Mouse (Mus musculus): ENCODE measurements around the gene Vwce.

Vwce gene

DNA sequence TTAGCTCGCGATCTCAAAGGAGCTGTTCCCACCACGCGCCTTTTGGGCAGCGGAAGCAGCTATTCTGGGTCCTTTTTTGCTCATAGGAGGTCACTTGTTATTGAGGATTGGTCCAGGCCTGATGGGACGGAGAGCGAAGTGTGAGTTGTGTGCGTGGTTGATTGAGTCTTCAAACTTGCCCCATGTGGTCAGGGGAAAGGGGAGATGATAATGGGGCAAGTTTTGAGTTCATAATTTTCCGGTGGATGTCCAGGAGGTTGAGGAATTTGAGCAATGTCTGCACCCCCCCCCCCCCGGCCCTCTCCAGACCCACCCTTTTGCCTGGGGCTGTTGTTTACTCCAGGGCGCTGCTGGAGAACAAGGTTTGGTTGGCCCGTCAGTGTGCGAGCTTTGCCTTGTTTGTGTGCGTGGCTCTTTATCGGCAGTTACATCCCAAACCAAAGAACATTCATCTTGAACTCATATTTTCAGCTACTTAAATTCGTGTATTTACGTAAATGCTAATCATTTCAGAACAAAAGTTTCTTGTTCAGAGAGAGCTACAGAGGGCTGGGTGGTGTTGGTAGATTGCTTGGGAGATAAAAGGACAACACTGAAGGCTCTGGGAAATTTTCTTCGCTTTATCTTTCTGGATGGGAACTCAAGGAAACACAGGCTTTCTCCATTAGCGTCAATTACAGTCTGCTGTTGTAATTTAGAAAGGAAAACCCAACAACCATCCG is 28.0 kb upstream of the Vwce start:
- no peak for DNase-seq (ENCODE audit: low read depth, low spot score)
- no peaks in the 10 kb centered on the region for H3K27me3 ChIP-seq (ENCODE audit: control insufficient read depth, insufficient read depth, low read length, poor library complexity, severe bottlenecking)

DNA sequence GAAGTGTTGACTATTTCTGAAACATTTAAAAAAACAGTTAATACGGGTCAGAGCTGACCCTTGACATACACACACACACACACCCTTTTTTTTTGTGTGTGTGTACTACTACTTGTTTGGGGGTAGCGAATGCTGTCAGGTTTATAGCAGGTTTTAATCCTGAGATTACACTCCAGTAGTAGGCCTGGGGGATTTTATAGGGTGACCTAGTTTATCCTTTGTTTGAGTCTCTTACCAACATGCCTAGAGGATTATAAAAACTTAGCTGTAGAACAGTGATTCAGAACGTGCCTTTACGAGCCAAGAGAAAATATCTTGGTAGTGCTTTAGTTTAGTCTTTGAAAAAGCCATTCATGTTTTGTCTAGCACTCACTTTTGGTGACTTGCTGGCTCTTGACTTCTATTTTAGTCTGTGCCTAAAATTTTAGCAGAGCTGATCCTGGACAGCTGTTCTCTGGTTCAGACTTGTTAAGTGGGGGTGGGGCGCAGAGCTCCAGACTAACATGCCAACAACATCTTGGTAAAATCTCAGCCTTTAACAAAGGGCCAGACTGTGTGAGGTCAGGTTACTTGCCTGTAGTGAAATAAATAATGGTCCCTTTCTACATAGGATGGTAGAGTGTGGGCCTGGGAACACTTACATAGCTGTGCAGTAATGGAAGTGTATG is 25.3 kb upstream of the Vwce start:
- no peaks in the 10 kb centered on the region for H3K27me3 ChIP-seq (ENCODE audit: control insufficient read depth, insufficient read depth, low read length, poor library complexity, severe bottlenecking)
- DNase-seq (ENCODE audit: low read depth, low spot score), result no peak
- H3K36me3 ChIP-seq (ENCODE audit: control insufficient read depth, insufficient read depth, low read length, poor library complexity, severe bottlenecking), result peaks cover 32% of the 10 kb centered on the region

More for the DNA sequence above, 28.0 kb upstream of the Vwce start:
- H3K36me3 ChIP-seq (ENCODE audit: control insufficient read depth, insufficient read depth, low read length, poor library complexity, severe bottlenecking), result peaks cover 19% of the 10 kb centered on the region

DNA sequence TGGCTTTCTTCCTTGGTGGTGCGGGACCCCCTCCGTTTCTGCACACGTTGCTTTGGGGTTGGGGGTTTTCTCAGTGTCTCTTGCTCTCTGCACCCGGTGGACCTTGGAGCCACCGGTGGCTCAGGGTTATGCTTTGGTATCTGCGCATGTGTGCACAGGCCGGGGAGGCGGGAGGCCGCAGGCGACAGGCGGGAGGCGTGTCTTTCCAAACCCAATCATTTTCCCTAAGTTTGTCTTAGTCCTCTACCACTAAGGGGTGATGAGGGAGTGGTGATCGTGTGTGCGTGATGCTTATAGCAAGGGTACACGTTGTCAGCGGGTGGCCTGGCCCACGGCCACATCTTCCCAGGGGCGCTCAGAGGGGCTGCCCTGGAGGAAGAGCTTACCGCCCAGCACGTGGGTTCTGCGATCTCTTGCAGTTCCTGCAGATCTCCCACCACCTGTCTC is 882 bp downstream of the Vwce start:
- Histone ChIP-seq H3K36me3 (ENCODE audit: control insufficient read depth, insufficient read depth, low read length, poor library complexity, severe bottlenecking) (no peaks in the 10 kb centered on the region), H3K27me3 (ENCODE audit: control insufficient read depth, insufficient read depth, low read length, poor library complexity, severe bottlenecking) (no peaks in the 10 kb centered on the region)
- DNase-seq (ENCODE audit: low read depth, low spot score), result no peak

- H3K36me3 ChIP-seq (ENCODE audit: control insufficient read depth, insufficient read depth, low read length, poor library complexity, severe bottlenecking), result no peaks in the 10 kb centered on the region
- no peak for DNase-seq (ENCODE audit: low read depth, low spot score)
- peaks cover 2% of the 10 kb centered on the region; the same call in 1 of the 2 replicates for H3K27me3 ChIP-seq (ENCODE audit: control insufficient read depth, insufficient read depth, low read length, poor library complexity, severe bottlenecking)
Measured at GRCm38 (mm10) chr19:10637840-10638239, 3.8 kb downstream of the Vwce start.

DNA sequence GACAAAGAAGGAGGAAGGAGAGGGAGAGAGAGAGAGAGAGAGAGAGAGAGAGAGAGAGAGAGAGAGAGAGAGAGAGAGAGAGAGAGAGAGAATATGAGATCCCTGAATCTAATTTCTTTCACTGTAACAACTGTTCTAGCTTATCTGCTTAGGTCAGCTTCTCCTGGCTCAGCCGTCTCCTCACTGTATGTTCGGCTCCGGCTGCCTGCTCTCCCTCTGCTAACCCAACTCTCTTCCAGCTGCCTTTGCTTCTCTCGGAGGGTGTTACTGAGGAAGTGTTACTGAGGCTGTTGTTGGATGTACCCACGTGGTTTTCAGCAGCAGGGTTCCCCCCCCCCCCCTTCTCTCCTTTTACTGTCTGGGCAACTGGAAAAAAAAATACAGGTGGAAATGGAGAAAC is 6.1 kb downstream of the Vwce start:
- H3K36me3 ChIP-seq (ENCODE audit: control insufficient read depth, insufficient read depth, low read length, poor library complexity, severe bottlenecking), result no peaks in the 10 kb centered on the region
- no peak for DNase-seq (ENCODE audit: low read depth, low spot score)

GRCm38 (mm10) chr19:10640589-10641378 is 6.8 kb downstream of the Vwce start:
- no peak for DNase-seq (ENCODE audit: low read depth, low spot score)
- Histone ChIP-seq H3K27me3 (ENCODE audit: control insufficient read depth, insufficient read depth, low read length, poor library complexity, severe bottlenecking) (peaks cover 2% of the 10 kb centered on the region; the same call in 1 of the 2 replicates), H3K36me3 (ENCODE audit: control insufficient read depth, insufficient read depth, low read length, poor library complexity, severe bottlenecking) (no peaks in the 10 kb centered on the region)

More for the DNA sequence above, 6.1 kb downstream of the Vwce start:
- peaks cover 2% of the 10 kb centered on the region; the same call in 1 of the 2 replicates for H3K27me3 ChIP-seq (ENCODE audit: control insufficient read depth, insufficient read depth, low read length, poor library complexity, severe bottlenecking)

DNA sequence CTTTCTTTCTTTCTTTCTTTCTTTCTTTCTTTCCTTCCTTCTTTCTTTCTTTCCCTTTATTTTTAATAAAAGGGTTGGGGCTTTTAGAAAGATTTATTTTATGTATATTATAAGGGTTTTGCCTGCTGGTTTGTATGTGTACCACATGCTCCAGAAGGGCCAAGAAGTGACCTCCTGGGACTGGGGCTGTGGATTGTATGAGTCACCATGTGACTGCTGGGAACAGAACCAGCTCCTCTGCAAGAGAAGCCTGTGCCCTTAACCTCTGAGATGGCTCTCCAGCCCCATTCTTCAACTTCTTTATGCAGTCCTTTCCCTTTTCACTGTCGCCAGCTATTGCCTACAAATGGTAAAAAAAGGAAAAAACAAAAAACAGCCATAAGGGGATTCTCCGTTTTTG is 11.6 kb downstream of the Vwce start:
- no peak for DNase-seq (ENCODE audit: low read depth, low spot score)
- Histone ChIP-seq H3K36me3 (ENCODE audit: control insufficient read depth, insufficient read depth, low read length, poor library complexity, severe bottlenecking) (no peaks in the 10 kb centered on the region), H3K27me3 (ENCODE audit: control insufficient read depth, insufficient read depth, low read length, poor library complexity, severe bottlenecking) (no peaks in the 10 kb centered on the region; the same call in 1 of the 2 replicates)

GRCm38 (mm10) chr19:10648156-10648555 is 14.1 kb downstream of the Vwce start:
- H3K27me3 ChIP-seq (ENCODE audit: control insufficient read depth, insufficient read depth, low read length, poor library complexity, severe bottlenecking), result no peaks in the 10 kb centered on the region
- DNase-seq (ENCODE audit: low read depth, low spot score), result no peak
- no peaks in the 10 kb centered on the region for H3K36me3 ChIP-seq (ENCODE audit: control insufficient read depth, insufficient read depth, low read length, poor library complexity, severe bottlenecking)

DNA sequence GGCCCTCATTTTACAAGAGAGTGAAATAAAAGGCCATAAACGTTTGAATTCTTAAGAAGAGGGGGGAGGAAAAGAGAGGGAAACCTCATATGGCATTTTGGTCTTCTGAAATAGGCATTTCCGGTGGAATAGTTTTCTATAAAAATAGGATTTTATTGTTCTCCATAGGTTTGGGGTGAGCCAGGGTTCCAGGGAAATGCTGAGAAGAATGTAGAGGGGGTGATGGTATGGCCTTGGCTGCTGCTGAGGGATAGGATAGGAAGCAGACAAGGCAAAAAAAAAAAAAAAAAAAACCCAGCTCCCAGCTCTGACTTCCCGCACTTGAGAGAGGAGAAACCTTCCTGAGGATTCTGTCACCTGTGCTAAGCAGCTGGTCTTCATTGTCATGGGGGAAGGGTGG is 22.0 kb downstream of the Vwce start:
- no peak for DNase-seq (ENCODE audit: low read depth, low spot score)
- Histone ChIP-seq H3K27me3 (ENCODE audit: control insufficient read depth, insufficient read depth, low read length, poor library complexity, severe bottlenecking) (no peaks in the 10 kb centered on the region), H3K36me3 (ENCODE audit: control insufficient read depth, insufficient read depth, low read length, poor library complexity, severe bottlenecking) (no peaks in the 10 kb centered on the region)

DNA sequence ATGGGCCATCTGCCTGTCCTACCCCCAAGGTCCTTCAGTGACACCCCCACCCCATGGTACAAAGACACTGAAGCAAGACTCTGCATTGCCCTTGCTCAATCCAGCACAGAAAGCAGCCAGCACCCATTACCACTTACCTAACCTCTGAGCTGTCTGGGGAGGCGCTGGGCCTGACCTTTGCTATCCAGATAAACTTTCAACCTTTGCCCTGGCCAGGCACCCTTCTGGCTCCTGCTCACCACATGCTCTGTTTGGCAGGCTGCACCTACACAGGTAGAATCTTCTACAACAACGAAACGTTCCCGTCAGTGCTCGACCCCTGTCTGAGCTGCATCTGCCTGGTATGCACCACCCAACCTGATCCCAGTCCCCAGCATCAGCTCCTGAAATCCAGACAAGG is 23.7 kb downstream of the Vwce start:
- H3K27me3 ChIP-seq (ENCODE audit: control insufficient read depth, insufficient read depth, low read length, poor library complexity, severe bottlenecking), result no peaks in the 10 kb centered on the region
- no peak for DNase-seq (ENCODE audit: low read depth, low spot score)

GRCm38 (mm10) chr19:10658406-10658805 is 24.4 kb downstream of the Vwce start:
- DNase-seq (ENCODE audit: low read depth, low spot score), result no peak
- no peaks in the 10 kb centered on the region for H3K36me3 ChIP-seq (ENCODE audit: control insufficient read depth, insufficient read depth, low read length, poor library complexity, severe bottlenecking)
- H3K27me3 ChIP-seq (ENCODE audit: control insufficient read depth, insufficient read depth, low read length, poor library complexity, severe bottlenecking), result no peaks in the 10 kb centered on the region

More for the DNA sequence above, 23.7 kb downstream of the Vwce start:
- H3K36me3 ChIP-seq (ENCODE audit: control insufficient read depth, insufficient read depth, low read length, poor library complexity, severe bottlenecking), result no peaks in the 10 kb centered on the region

DNA sequence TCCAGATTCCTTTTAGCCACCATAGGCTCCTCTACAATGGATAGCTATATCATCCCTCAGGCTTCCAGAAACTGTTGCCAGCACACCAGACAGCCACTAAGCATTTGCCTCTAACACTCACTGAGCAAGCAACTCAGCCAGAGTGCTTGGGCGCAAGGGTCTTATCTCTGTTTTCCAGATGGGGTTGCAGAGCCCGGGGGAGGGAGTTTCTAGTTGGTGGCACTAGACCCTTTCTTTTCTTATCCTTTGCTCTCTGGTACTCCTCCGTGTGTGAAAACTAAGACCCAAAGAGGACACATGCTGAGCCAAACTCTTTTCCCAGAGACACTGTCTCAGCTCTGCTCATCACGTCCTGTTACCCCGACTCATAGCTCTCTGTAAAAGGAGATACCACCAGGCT is 27.4 kb downstream of the Vwce start:
- Histone ChIP-seq H3K27me3 (ENCODE audit: control insufficient read depth, insufficient read depth, low read length, poor library complexity, severe bottlenecking) (no peaks in the 10 kb centered on the region), H3K36me3 (ENCODE audit: control insufficient read depth, insufficient read depth, low read length, poor library complexity, severe bottlenecking) (no peaks in the 10 kb centered on the region)
- DNase-seq (ENCODE audit: low read depth, low spot score), result no peak

- H3K36me3 ChIP-seq (ENCODE audit: control insufficient read depth, insufficient read depth, low read length, poor library complexity, severe bottlenecking), result no peaks in the 10 kb centered on the region
- no peaks in the 10 kb centered on the region for H3K27me3 ChIP-seq (ENCODE audit: control insufficient read depth, insufficient read depth, low read length, poor library complexity, severe bottlenecking)
- DNase-seq (ENCODE audit: low read depth, low spot score), result no peak
Measured at GRCm38 (mm10) chr19:10661919-10662318, 27.9 kb downstream of the Vwce start.

- no peaks in the 10 kb centered on the region for H3K36me3 ChIP-seq (ENCODE audit: control insufficient read depth, insufficient read depth, low read length, poor library complexity, severe bottlenecking)
- H3K27me3 ChIP-seq (ENCODE audit: control insufficient read depth, insufficient read depth, low read length, poor library complexity, severe bottlenecking), result no peaks in the 10 kb centered on the region
- no peak for DNase-seq (ENCODE audit: low read depth, low spot score)
Measured at GRCm38 (mm10) chr19:10662665-10663064, 28.7 kb downstream of the Vwce start.

DNA sequence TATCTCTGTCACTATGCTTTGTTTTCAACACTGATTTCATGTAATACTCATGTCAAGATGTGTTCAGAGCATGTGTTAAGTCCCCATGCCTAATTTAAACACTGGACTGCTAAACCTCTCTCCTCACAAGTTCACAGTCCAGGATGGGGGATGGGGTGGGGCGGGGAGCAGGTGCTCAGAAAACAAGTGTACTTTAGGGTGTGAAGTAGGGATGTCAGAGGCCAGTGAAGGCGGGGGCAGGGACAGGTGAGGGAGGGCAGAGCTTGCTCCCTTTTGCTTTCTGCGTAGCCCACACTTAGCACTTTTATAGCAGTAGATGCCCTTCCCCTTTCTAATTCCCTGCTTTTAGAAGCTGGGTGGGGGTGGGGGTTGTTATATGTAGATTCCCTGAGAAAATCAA is 31.1 kb downstream of the Vwce start:
- no peaks in the 10 kb centered on the region for H3K27me3 ChIP-seq (ENCODE audit: control insufficient read depth, insufficient read depth, low read length, poor library complexity, severe bottlenecking)
- no peak for DNase-seq (ENCODE audit: low read depth, low spot score)

More for the DNA sequence above, 31.1 kb downstream of the Vwce start:
- no peaks in the 10 kb centered on the region for H3K36me3 ChIP-seq (ENCODE audit: control insufficient read depth, insufficient read depth, low read length, poor library complexity, severe bottlenecking)
